Mouse (Mus musculus): Measurements from ENCODE around the gene Ctnnd2. TPM values are rescaled to one million over a fixed set of nuclear protein-coding genes. Genes with fewer than 3 reads are reported as not detected.

Ctnnd2 gene
- polyA plus RNA-seq, 1 experiment from 2014 or later, result 0.16 TPM

- H3K36me3 ChIP-seq (replicated peaks), result no peaks in the 10 kb centered on the region
- H3K4me2 ChIP-seq, result no peak overlapping the region
- H3K4me1 ChIP-seq (replicated peaks), result no peaks in the 10 kb centered on the region
- no peaks in the 10 kb centered on the region for H3K9me3 ChIP-seq (replicated peaks)
- no peaks in the 10 kb centered on the region for H3K27me3 ChIP-seq
- ATAC-seq (ENCODE audit: insufficient read depth), result no peak
- 33% methylated on average over 6 of the region's 6 CpGs for WGBS (ENCODE audit: insufficient replicate concordance)
- H3K4me3 ChIP-seq (replicated peaks), result no peak overlapping the region
- no peak overlapping the region for H3K27ac ChIP-seq (replicated peaks)
- no peak overlapping the region for H3K9ac ChIP-seq
These were observed 214.9 kb downstream of the Ctnnd2 start for GRCm38 (mm10) chr15:30387244-30387643.

- WGBS (ENCODE audit: insufficient replicate concordance), result 70% methylated on average over 4 of the region's 4 CpGs
- Histone ChIP-seq H3K9ac (no peak overlapping the region), H3K36me3 (replicated peaks) (no peaks in the 10 kb centered on the region), H3K9me3 (replicated peaks) (no peaks in the 10 kb centered on the region), H3K27ac (replicated peaks) (no peak overlapping the region), H3K4me2 (no peak overlapping the region), H3K27me3 (no peaks in the 10 kb centered on the region), H3K4me3 (replicated peaks) (no peak overlapping the region), H3K4me1 (replicated peaks) (no peaks in the 10 kb centered on the region)
- no peak for ATAC-seq (ENCODE audit: insufficient read depth)
These were observed 228.7 kb downstream of the Ctnnd2 start for GRCm38 (mm10) chr15:30401111-30401510.

- Histone ChIP-seq H3K4me3 (replicated peaks) (no peak overlapping the region), H3K9me3 (replicated peaks) (no peaks in the 10 kb centered on the region), H3K4me2 (no peak overlapping the region), H3K27ac (replicated peaks) (no peak overlapping the region), H3K27me3 (no peaks in the 10 kb centered on the region), H3K9ac (no peak overlapping the region), H3K36me3 (replicated peaks) (no peaks in the 10 kb centered on the region), H3K4me1 (replicated peaks) (no peaks in the 10 kb centered on the region)
- WGBS (ENCODE audit: insufficient replicate concordance), result 3% methylated on average over 1 of the region's 1 CpGs
- no peak for ATAC-seq (ENCODE audit: insufficient read depth)
These were observed 233.9 kb downstream of the Ctnnd2 start for GRCm38 (mm10) chr15:30406254-30406653.

GRCm38 (mm10) chr15:30423146-30423545, 250.8 kb downstream of the Ctnnd2 start:
- no peak overlapping the region for H3K27ac ChIP-seq (replicated peaks)
- 70% methylated on average over 5 of the region's 5 CpGs for WGBS (ENCODE audit: insufficient replicate concordance)
- no peak for ATAC-seq (ENCODE audit: insufficient read depth)

GRCm38 (mm10) chr15:30424290-30424689, 251.9 kb downstream of the Ctnnd2 start:
- no peak for ATAC-seq (ENCODE audit: insufficient read depth)
- no peak overlapping the region for H3K27ac ChIP-seq (replicated peaks)
- 51% methylated on average over 9 of the region's 9 CpGs for WGBS (ENCODE audit: insufficient replicate concordance)
- no peak overlapping the region for H3K9ac ChIP-seq
- no peaks in the 10 kb centered on the region for H3K4me1 ChIP-seq (replicated peaks)
- H3K4me2 ChIP-seq, result no peak overlapping the region
- no peaks in the 10 kb centered on the region for H3K9me3 ChIP-seq (replicated peaks)
- H3K27me3 ChIP-seq, result no peaks in the 10 kb centered on the region
- H3K36me3 ChIP-seq (replicated peaks), result no peaks in the 10 kb centered on the region
- no peak overlapping the region for H3K4me3 ChIP-seq (replicated peaks)

More at GRCm38 (mm10) chr15:30423146-30423545, 250.8 kb downstream of the Ctnnd2 start:
- H3K9me3 ChIP-seq (replicated peaks), result no peaks in the 10 kb centered on the region
- no peak overlapping the region for H3K9ac ChIP-seq
- H3K4me1 ChIP-seq (replicated peaks), result no peaks in the 10 kb centered on the region
- H3K36me3 ChIP-seq (replicated peaks), result no peaks in the 10 kb centered on the region
- H3K4me3 ChIP-seq (replicated peaks), result no peak overlapping the region
- no peaks in the 10 kb centered on the region for H3K27me3 ChIP-seq
- no peak overlapping the region for H3K4me2 ChIP-seq

- no peak overlapping the region for H3K4me3 ChIP-seq (replicated peaks)
- no peaks in the 10 kb centered on the region for H3K4me1 ChIP-seq (replicated peaks)
- H3K4me2 ChIP-seq, result no peak overlapping the region
- no peak overlapping the region for H3K27ac ChIP-seq (replicated peaks)
- H3K27me3 ChIP-seq, result no peaks in the 10 kb centered on the region
- WGBS (ENCODE audit: insufficient replicate concordance), result 19% methylated on average over 2 of the region's 2 CpGs
- no peaks in the 10 kb centered on the region for H3K9me3 ChIP-seq (replicated peaks)
- H3K9ac ChIP-seq, result no peak overlapping the region
- ATAC-seq (ENCODE audit: insufficient read depth), result no peak
- H3K36me3 ChIP-seq (replicated peaks), result no peaks in the 10 kb centered on the region
These were observed 254.9 kb downstream of the Ctnnd2 start for GRCm38 (mm10) chr15:30427342-30427741.

GRCm38 (mm10) chr15:30439045-30439444, 266.7 kb downstream of the Ctnnd2 start:
- H3K9ac ChIP-seq, result no peak overlapping the region
- 66% methylated on average over 5 of the region's 5 CpGs for WGBS (ENCODE audit: insufficient replicate concordance)
- no peak overlapping the region for H3K4me2 ChIP-seq
- H3K27me3 ChIP-seq, result no peaks in the 10 kb centered on the region
- no peak overlapping the region for H3K27ac ChIP-seq (replicated peaks)
- no peaks in the 10 kb centered on the region for H3K36me3 ChIP-seq (replicated peaks)
- H3K4me1 ChIP-seq (replicated peaks), result no peaks in the 10 kb centered on the region
- ATAC-seq (ENCODE audit: insufficient read depth), result no peak
- H3K9me3 ChIP-seq (replicated peaks), result no peaks in the 10 kb centered on the region
- H3K4me3 ChIP-seq (replicated peaks), result no peak overlapping the region

GRCm38 (mm10) chr15:30450765-30451164, 278.4 kb downstream of the Ctnnd2 start:
- 72% methylated on average over 7 of the region's 7 CpGs for WGBS (ENCODE audit: insufficient replicate concordance)

GRCm38 (mm10) chr15:30451921-30452320, 279.5 kb downstream of the Ctnnd2 start:
- Histone ChIP-seq H3K9ac (no peak overlapping the region), H3K9me3 (replicated peaks) (no peaks in the 10 kb centered on the region), H3K4me3 (replicated peaks) (no peak overlapping the region), H3K4me2 (no peak overlapping the region), H3K36me3 (replicated peaks) (no peaks in the 10 kb centered on the region), H3K27me3 (no peaks in the 10 kb centered on the region), H3K27ac (replicated peaks) (no peak overlapping the region), H3K4me1 (replicated peaks) (no peaks in the 10 kb centered on the region)
- 55% methylated on average over 5 of the region's 5 CpGs for WGBS (ENCODE audit: insufficient replicate concordance)
- ATAC-seq (ENCODE audit: insufficient read depth), result no peak

More at GRCm38 (mm10) chr15:30450765-30451164, 278.4 kb downstream of the Ctnnd2 start:
- H3K27me3 ChIP-seq, result no peaks in the 10 kb centered on the region
- H3K4me3 ChIP-seq (replicated peaks), result no peak overlapping the region
- no peaks in the 10 kb centered on the region for H3K36me3 ChIP-seq (replicated peaks)
- no peak overlapping the region for H3K27ac ChIP-seq (replicated peaks)
- H3K4me2 ChIP-seq, result no peak overlapping the region
- no peak overlapping the region for H3K9ac ChIP-seq
- no peaks in the 10 kb centered on the region for H3K4me1 ChIP-seq (replicated peaks)
- no peak for ATAC-seq (ENCODE audit: insufficient read depth)
- no peaks in the 10 kb centered on the region for H3K9me3 ChIP-seq (replicated peaks)

GRCm38 (mm10) chr15:30457541-30458250, 285.3 kb downstream of the Ctnnd2 start:
- Histone ChIP-seq H3K4me2 (no peak overlapping the region), H3K36me3 (replicated peaks) (no peaks in the 10 kb centered on the region), H3K9ac (no peak overlapping the region), H3K27me3 (no peaks in the 10 kb centered on the region), H3K9me3 (replicated peaks) (no peaks in the 10 kb centered on the region), H3K4me3 (replicated peaks) (no peak overlapping the region), H3K4me1 (replicated peaks) (no peaks in the 10 kb centered on the region), H3K27ac (replicated peaks) (no peak overlapping the region)
- WGBS (ENCODE audit: insufficient replicate concordance), result 58% methylated on average over 12 of the region's 12 CpGs
- ATAC-seq (ENCODE audit: insufficient read depth), result no peak

GRCm38 (mm10) chr15:30458671-30459070, 286.3 kb downstream of the Ctnnd2 start:
- no peak overlapping the region for H3K9ac ChIP-seq

More at GRCm38 (mm10) chr15:30458671-30459070, 286.3 kb downstream of the Ctnnd2 start:
- no peak overlapping the region for H3K27ac ChIP-seq (replicated peaks)
- H3K4me1 ChIP-seq (replicated peaks), result no peaks in the 10 kb centered on the region
- WGBS (ENCODE audit: insufficient replicate concordance), result 48% methylated on average over 5 of the region's 5 CpGs
- H3K9me3 ChIP-seq (replicated peaks), result no peaks in the 10 kb centered on the region
- no peak for ATAC-seq (ENCODE audit: insufficient read depth)
- no peak overlapping the region for H3K4me2 ChIP-seq
- no peaks in the 10 kb centered on the region for H3K27me3 ChIP-seq
- no peaks in the 10 kb centered on the region for H3K36me3 ChIP-seq (replicated peaks)
- no peak overlapping the region for H3K4me3 ChIP-seq (replicated peaks)
